Mouse (Mus musculus) kidney, postnatal 25 days (tissue): ENCODE results near the gene Btbd35f8.
"Not testable (repeated sequence)": the region's sequence is repeated elsewhere in the genome, so short reads cannot be mapped to it uniquely, and the experiment has no call there.

Experiments
- DNase-seq, 2 experiments: peaks; one replicate each; pipeline ENCODE4 v3.0.0; 2021; ENCODE audit warnings: mixed read lengths in 2 of 2

Btbd35f8 gene

GRCm38 (mm10) chrX:34450224-34450623, at the start of gene Btbd35f8:
Gene Btbd35f8, plus strand, starts transcription at chrX:34450524.
- DNase-seq: not testable (repeated sequence)
